Mouse (Mus musculus): ENCODE measurements around the gene Gpr82.
A peak's percentile ranks its signal among the peaks of the same experiment; 100 is the strongest.

Gene Gpr82

GRCm38 (mm10) chrX:13661063-13661462, at the start of gene Gpr82:
Gene Gpr82 (plus strand): TSS chrX:13661363.
- DNase-seq (ENCODE audit: low spot score in 2 of 2), result no peak

- no peak for DNase-seq (ENCODE audit: low spot score in 2 of 2)
Measured at GRCm38 (mm10) chrX:13612115-13612514, 49.0 kb upstream of the Gpr82 start.

GRCm38 (mm10) chrX:13616726-13617125, 44.4 kb upstream of the Gpr82 start:
- DNase-seq (ENCODE audit: low spot score in 2 of 2), result no peak

- DNase-seq (ENCODE audit: low spot score in 2 of 2), result no peak
Measured at GRCm38 (mm10) chrX:13617294-13617693, 43.9 kb upstream of the Gpr82 start.

GRCm38 (mm10) chrX:13618476-13618875, 42.7 kb upstream of the Gpr82 start:
- no peak for DNase-seq (ENCODE audit: low spot score in 2 of 2)

- no peak for DNase-seq (ENCODE audit: low spot score in 2 of 2)
Measured at GRCm38 (mm10) chrX:13621473-13621872, 39.7 kb upstream of the Gpr82 start.

- DNase-seq (ENCODE audit: low spot score in 2 of 2), result no peak
Measured at GRCm38 (mm10) chrX:13622654-13623053, 38.5 kb upstream of the Gpr82 start.

GRCm38 (mm10) chrX:13631599-13632283, 29.4 kb upstream of the Gpr82 start, which contains the start of gene Gpr34:
Gene Gpr34 (plus strand): TSS chrX:13632089.
- no peak for DNase-seq (ENCODE audit: low spot score in 2 of 2)

GRCm38 (mm10) chrX:13636398-13636797, 24.8 kb upstream of the Gpr82 start:
- DNase-seq (ENCODE audit: low spot score in 2 of 2), result no peak

- DNase-seq (ENCODE audit: low spot score in 2 of 2), result no peak
Measured at GRCm38 (mm10) chrX:13638894-13639293, 22.3 kb upstream of the Gpr82 start.

- DNase-seq (ENCODE audit: low spot score in 2 of 2), result no peak
Measured at GRCm38 (mm10) chrX:13651889-13652288, 9.3 kb upstream of the Gpr82 start.

GRCm38 (mm10) chrX:13652291-13652690, 8.9 kb upstream of the Gpr82 start:
- DNase-seq (ENCODE audit: low spot score in 2 of 2), result peak; percentile 8 to 42

- DNase-seq (ENCODE audit: low spot score in 2 of 2), result peak; percentile 10 to 46
Measured at GRCm38 (mm10) chrX:13655005-13655421, 6.2 kb upstream of the Gpr82 start.

GRCm38 (mm10) chrX:13655906-13656305, 5.3 kb upstream of the Gpr82 start:
- no peak for DNase-seq (ENCODE audit: low spot score in 2 of 2)

- peak in 1 of 2 experiments; percentile 50 for DNase-seq (ENCODE audit: low spot score in 2 of 2)
Measured at GRCm38 (mm10) chrX:13656721-13657120, 4.4 kb upstream of the Gpr82 start.

- no peak for DNase-seq (ENCODE audit: low spot score in 2 of 2)
Measured at GRCm38 (mm10) chrX:13658616-13659140, 2.5 kb upstream of the Gpr82 start.

- DNase-seq (ENCODE audit: low spot score in 2 of 2), result peak in 1 of 2 experiments; percentile 16
Measured at GRCm38 (mm10) chrX:13659201-13659890, 1.8 kb upstream of the Gpr82 start.

GRCm38 (mm10) chrX:13668867-13669266, 7.7 kb downstream of the Gpr82 start:
- DNase-seq (ENCODE audit: low spot score in 2 of 2), result no peak

- peak in 1 of 2 experiments; percentile 43 for DNase-seq (ENCODE audit: low spot score in 2 of 2)
Measured at GRCm38 (mm10) chrX:13670342-13670741, 9.2 kb downstream of the Gpr82 start.

- DNase-seq (ENCODE audit: low spot score in 2 of 2), result no peak
Measured at GRCm38 (mm10) chrX:13673001-13673400, 11.8 kb downstream of the Gpr82 start.

- DNase-seq (ENCODE audit: low spot score in 2 of 2), result no peak
Measured at GRCm38 (mm10) chrX:13681748-13682147, 20.6 kb downstream of the Gpr82 start.

GRCm38 (mm10) chrX:13686589-13686988, 25.4 kb downstream of the Gpr82 start:
- DNase-seq (ENCODE audit: low spot score in 2 of 2), result no peak

GRCm38 (mm10) chrX:13688356-13688755, 27.2 kb downstream of the Gpr82 start:
- no peak for DNase-seq (ENCODE audit: low spot score in 2 of 2)

Measured in natural killer cell, adult 2 months (primary cell).